Mouse (Mus musculus) forebrain, embryonic 13.5 days (tissue): ENCODE measurements around the gene Agmat. TPM values are rescaled to one million over a fixed set of nuclear protein-coding genes. Genes with fewer than 3 reads are reported as not detected.

Experiments used
- ATAC-seq: fragments of 200-750 bp; cut with Nextera tagmentation; 2 replicates; pipeline ENCODE4 v1.8.0; 2017
- H3K27ac ChIP-seq: fragments of 300-500 bp; sonication (generic); 2 replicates; pipeline ENCODE4 v1.5.1; 2015; ENCODE audit warnings: inconsistent platforms, mild to moderate bottlenecking, moderate library complexity
- H3K27me3 ChIP-seq: fragments of 300-500 bp; sonication (generic); 2 replicates; pipeline ENCODE4 v1.6.1; 2015; ENCODE audit warnings: mild to moderate bottlenecking, inconsistent platforms
- H3K36me3 ChIP-seq: fragments of 300-500 bp; sonication (generic); 2 replicates; pipeline ENCODE4 v1.6.1; 2015; ENCODE audit warnings: mild to moderate bottlenecking, inconsistent platforms; ENCODE audit not compliant: poor library complexity, severe bottlenecking
- H3K4me1 ChIP-seq: fragments of 300-500 bp; sonication (generic); 2 replicates; pipeline ENCODE4 v1.6.1; 2015; ENCODE audit warnings: inconsistent platforms
- H3K4me2 ChIP-seq: fragments of 300-500 bp; sonication (generic); 2 replicates; pipeline ENCODE4 v1.6.1; 2015; ENCODE audit warnings: inconsistent platforms, mild to moderate bottlenecking, moderate library complexity
- H3K4me3 ChIP-seq: fragments of 300-500 bp; sonication (generic); 2 replicates; pipeline ENCODE4 v1.5.1; 2015; ENCODE audit warnings: mild to moderate bottlenecking, inconsistent platforms
- H3K9ac ChIP-seq: fragments of 300-500 bp; sonication (generic); 2 replicates; pipeline ENCODE4 v1.6.1; 2015; ENCODE audit warnings: mild to moderate bottlenecking, inconsistent platforms
- H3K9me3 ChIP-seq: fragments of 300-500 bp; sonication (generic); replicated peaks from 2 replicates; pipeline ENCODE4 v1.6.1; 2016; ENCODE audit warnings: inconsistent platforms
- WGBS: fragments of 180-500 bp; shearing (Covaris S2); methylation state at CpG from one replicate; pipeline ENCODE4 v1.1.7; 2015; 5-methylcytosine and 5-hydroxymethylcytosine counted together
- polyA plus RNA-seq: library from polyadenylated mRNA; unstranded; fragments of >200 nt; fragmentation: Nextera tagmentation; extraction: Ambion mirVana; gene quantifications from 2 replicates; pipeline ENCODE4 v1.2.1, GENCODE M21; 2015

Gene Agmat
- polyA plus RNA-seq, 1 experiment from 2014 or later: not detected

DNA sequence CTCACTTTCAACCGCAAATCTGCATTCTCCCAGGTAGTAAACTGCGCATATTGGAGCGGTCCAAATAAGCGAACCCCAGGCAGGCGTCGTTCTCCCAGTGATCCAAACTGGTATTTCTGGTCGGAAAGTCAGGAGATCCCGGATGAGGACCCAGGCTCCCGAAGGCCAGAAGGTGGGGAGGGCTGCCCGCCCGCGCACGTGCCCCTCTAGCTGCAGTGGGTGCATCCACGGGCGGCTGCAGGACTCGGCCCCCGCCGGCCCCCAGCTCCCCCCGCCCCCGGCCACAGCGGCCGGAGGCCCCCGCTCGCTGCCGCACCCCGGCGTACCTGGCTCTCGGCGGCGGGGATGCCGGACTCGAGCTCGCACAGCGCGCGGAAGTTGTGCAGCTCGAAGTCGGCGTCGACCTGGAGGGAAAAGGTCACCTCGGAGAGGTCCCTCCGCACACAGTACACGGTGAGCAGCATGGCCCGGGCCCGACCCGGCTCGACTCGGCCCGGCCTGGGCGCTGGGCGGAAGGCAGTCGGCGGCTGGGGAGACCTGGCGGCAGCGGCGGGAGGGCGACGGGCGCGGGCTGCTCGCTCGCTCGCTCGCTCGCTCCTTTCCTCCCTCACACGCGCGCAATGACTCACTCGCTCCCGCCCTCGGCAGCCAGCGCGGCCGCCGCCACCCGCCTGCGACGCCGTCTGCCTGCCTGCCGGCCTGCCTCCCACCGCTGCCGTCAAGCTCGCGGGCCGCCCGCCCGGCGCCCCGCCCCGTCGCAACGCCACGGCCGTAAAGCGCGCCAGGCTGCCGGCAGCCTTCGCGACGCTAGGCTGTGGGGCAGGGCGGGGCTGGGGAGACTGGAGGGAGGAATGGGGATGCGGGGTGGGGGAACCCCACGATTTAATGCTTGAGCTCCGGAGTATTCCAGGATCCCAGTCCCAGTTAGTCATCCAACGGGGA is 23.5 kb upstream of the Agmat start, which contains the start of gene Ddi2:
Gene Ddi2 (minus strand): TSS at position 689 of the 942 bp plus-strand sequence.
- peak; percentile 94 for ATAC-seq
- peaks cover 31% of the 10 kb centered on the region for H3K4me1 ChIP-seq
- under 1% methylated on average over 76 of the region's 105 CpGs for WGBS
- peaks cover 8% of the 10 kb centered on the region for H3K36me3 ChIP-seq
- peak within 1 kb of the TSS; percentile 98 for H3K9ac ChIP-seq
- peak within 1 kb of the TSS; percentile 98 for H3K4me3 ChIP-seq
- 0 out of 2 replicates have a peak, but pooled peaks cover 3% of the 10 kb centered on the region for H3K27me3 ChIP-seq
- H3K4me2 ChIP-seq: peak within 1 kb of the TSS; percentile 96
- no peaks in the 10 kb centered on the region for H3K9me3 ChIP-seq
- H3K27ac ChIP-seq: peak within 1 kb of the TSS; percentile 91

DNA sequence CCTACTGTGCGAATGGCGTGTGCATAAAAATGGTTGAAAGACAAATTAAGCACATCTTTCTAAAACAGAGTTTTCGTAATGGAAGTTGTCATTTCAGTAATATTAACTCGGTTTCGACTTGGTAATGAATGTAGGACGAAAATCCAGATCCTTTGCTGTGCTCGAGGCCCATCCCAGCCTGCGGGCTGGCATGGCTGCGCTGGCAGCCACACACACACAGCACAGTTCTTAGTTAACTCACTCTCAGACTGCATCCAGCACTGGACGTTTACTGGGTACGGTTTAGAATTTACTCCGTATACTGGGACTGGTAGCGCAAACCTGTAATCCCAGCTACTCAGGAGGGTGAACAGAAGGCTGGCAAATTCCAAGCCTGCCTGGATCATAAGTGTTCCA is 22.8 kb upstream of the Agmat start:
- 7% methylated on average over 13 of the region's 13 CpGs for WGBS
- peaks cover 31% of the 10 kb centered on the region for H3K4me1 ChIP-seq
- ATAC-seq: peak; percentile 78
- H3K4me3 ChIP-seq: peak overlapping the region; percentile 98
- H3K9me3 ChIP-seq: no peaks in the 10 kb centered on the region
- H3K27ac ChIP-seq: no peak overlapping the region
- H3K4me2 ChIP-seq: peak overlapping the region; percentile 96
- peak overlapping the region; percentile 98 for H3K9ac ChIP-seq
- peaks cover 8% of the 10 kb centered on the region for H3K36me3 ChIP-seq
- 0 out of 2 replicates have a peak, but pooled peaks cover 3% of the 10 kb centered on the region for H3K27me3 ChIP-seq

DNA sequence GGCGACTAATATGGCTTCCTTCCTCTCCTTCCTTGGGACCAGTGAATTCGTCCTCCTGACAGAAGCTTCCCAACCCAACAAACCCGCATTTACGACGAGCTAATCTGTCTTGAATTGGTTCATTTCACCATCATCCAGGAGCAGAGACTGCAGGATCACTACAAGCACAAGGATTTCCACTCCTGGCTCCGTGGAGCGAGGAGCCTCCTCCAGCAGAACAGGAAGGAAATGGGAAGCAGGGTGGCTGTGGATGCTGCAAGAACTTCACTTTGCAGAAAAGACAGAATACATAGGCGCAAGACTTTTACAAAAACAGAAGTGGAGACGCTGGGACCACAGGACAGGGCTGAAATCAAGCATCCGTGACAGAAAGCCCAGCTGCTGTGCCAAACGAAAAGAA is 21.9 kb upstream of the Agmat start:
- H3K4me1 ChIP-seq: peaks cover 28% of the 10 kb centered on the region
- no peak overlapping the region for H3K9ac ChIP-seq
- WGBS: 70% methylated on average over 11 of the region's 11 CpGs

DNA sequence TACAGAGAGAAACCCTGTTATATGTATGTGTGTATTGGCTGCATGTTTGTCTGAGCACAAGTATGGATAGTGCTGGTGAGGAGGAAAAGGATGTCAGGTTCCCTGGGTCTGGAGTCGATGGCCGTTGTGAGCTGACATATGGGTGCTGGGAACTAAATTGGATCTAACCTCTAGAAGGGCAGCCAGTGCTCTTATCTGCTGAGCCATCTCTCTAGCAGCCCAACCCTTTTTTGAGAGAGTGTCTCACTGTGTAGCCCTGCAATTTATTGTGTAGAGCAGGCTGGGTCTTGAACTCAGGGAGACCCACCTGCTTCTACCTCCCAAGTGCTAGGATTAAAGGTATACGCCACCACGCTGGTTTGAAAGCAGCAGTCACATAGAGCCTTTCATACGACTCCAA is 21.2 kb upstream of the Agmat start:
- Histone ChIP-seq H3K36me3 (peaks cover 3% of the 10 kb centered on the region), H3K4me2 (no peak overlapping the region), H3K4me1 (peaks cover 25% of the 10 kb centered on the region), H3K9ac (no peak overlapping the region), H3K27me3 (peaks cover 6% of the 10 kb centered on the region; the same call in 1 of the 2 replicates), H3K9me3 (no peaks in the 10 kb centered on the region), H3K4me3 (no peak overlapping the region), H3K27ac (no peak overlapping the region)
- no peak for ATAC-seq
- WGBS: 82% methylated on average over 5 of the region's 5 CpGs

More for the DNA sequence above, 21.9 kb upstream of the Agmat start:
- no peak overlapping the region for H3K4me2 ChIP-seq
- H3K36me3 ChIP-seq: peaks cover 8% of the 10 kb centered on the region
- H3K27me3 ChIP-seq: 0 out of 2 replicates have a peak, but pooled peaks cover 3% of the 10 kb centered on the region
- no peak overlapping the region for H3K4me3 ChIP-seq
- no peak for ATAC-seq
- H3K9me3 ChIP-seq: no peaks in the 10 kb centered on the region
- no peak overlapping the region for H3K27ac ChIP-seq

DNA sequence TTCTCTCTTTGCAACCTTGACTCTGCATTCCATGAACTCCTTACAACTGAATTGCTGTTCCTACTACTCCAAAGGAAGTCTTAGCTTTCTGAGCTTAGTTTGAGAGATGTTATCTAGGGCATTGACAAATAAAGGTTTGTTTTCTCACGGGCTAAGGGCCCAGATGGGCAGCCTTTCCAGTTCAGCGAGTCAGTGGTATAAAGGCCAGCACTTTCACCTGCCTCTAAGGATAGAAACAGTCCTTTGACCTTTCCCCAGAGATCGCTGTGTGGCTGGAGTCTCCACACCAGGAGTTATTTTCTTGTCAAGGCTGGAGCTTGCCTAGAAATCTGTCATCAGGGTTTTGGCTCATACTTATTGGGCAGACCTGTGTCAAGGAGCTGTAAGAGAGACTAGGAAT is 20.7 kb upstream of the Agmat start:
- Histone ChIP-seq H3K4me3 (no peak overlapping the region), H3K4me1 (peaks cover 24% of the 10 kb centered on the region), H3K9ac (no peak overlapping the region), H3K27ac (no peak overlapping the region), H3K36me3 (no peaks in the 10 kb centered on the region), H3K9me3 (no peaks in the 10 kb centered on the region), H3K27me3 (peaks cover 7% of the 10 kb centered on the region; the same call in 1 of the 2 replicates), H3K4me2 (no peak overlapping the region)
- no peak for ATAC-seq
- whole genome bisulfite sequencing: 65% methylated on average over 3 of the region's 3 CpGs

DNA sequence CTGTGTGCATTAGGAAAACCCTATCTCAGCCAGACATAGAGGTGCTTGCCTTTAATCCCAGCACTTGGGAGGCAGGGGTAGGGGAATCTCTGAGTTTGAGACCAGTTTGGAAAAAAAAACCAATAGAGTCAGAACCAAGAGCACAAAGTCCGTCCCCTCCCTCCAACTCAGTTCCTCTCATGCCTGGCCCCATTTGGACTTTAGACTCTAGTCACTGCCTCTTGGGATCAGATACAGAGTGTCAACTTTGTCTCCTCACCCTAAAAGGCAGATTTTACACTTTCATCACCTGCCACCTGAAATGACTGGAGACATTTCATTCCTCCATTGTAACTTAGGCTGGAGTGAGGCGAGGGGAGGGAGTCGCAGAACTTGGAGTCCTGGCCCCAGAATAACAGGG is 17.2 kb upstream of the Agmat start:
- Histone ChIP-seq H3K27ac (no peak overlapping the region), H3K4me1 (peaks cover 1% of the 10 kb centered on the region; the same call in 1 of the 2 replicates), H3K4me3 (no peak overlapping the region), H3K9me3 (no peaks in the 10 kb centered on the region), H3K4me2 (no peak overlapping the region), H3K27me3 (peaks cover 8% of the 10 kb centered on the region; the same call in 1 of the 2 replicates), H3K9ac (no peak overlapping the region), H3K36me3 (no peaks in the 10 kb centered on the region)
- no peak for ATAC-seq
- WGBS: 79% methylated on average over 3 of the region's 3 CpGs

DNA sequence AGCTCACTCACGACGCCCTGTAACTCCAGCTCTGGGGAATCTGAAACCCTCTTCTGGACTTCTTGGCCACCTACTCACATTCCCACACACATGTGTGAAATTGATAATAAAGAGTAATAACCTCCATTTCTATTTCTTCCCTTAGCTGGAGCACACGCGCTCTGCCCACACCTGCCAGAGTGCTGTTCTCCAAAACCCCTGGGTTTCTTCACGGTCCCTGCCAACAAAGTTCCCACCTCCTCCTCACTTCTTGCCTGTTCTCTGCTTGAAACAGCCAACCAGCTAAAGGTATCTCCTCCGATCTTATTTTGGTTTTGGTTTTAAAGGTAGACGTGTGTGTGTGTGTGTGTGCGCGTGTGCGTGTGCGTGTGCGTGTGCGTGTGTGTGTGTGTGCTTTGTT is 16.1 kb upstream of the Agmat start:
- no peaks in the 10 kb centered on the region for H3K36me3 ChIP-seq
- 82% methylated on average over 13 of the region's 13 CpGs for WGBS

DNA sequence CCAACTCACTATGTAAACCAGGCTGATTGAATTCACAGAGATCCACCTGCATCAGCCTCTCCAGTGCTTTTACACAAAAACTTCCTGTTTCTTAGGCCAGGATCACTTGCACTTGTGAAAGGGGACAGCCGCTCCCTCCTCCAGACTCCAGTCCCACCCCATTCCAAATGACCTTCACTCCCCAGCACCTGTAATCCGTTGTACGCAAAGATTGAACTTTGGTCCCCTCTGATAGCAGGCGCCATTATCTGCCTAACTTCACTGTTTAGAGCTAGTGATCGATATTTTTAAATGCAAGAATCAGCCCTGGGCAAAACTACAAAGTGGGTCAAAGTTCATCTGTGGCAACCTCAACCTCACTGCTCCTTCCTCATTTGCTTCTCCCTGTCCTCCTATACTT is 14.7 kb upstream of the Agmat start:
- 83% methylated on average over 5 of the region's 5 CpGs for WGBS
- no peak for ATAC-seq

More for the DNA sequence above, 16.1 kb upstream of the Agmat start:
- Histone ChIP-seq H3K9me3 (no peaks in the 10 kb centered on the region), H3K4me1 (peaks cover 10% of the 10 kb centered on the region), H3K4me2 (no peak overlapping the region), H3K9ac (no peak overlapping the region), H3K4me3 (no peak overlapping the region), H3K27me3 (peaks cover 6% of the 10 kb centered on the region; the same call in 1 of the 2 replicates), H3K27ac (no peak overlapping the region)
- no peak for ATAC-seq

DNA sequence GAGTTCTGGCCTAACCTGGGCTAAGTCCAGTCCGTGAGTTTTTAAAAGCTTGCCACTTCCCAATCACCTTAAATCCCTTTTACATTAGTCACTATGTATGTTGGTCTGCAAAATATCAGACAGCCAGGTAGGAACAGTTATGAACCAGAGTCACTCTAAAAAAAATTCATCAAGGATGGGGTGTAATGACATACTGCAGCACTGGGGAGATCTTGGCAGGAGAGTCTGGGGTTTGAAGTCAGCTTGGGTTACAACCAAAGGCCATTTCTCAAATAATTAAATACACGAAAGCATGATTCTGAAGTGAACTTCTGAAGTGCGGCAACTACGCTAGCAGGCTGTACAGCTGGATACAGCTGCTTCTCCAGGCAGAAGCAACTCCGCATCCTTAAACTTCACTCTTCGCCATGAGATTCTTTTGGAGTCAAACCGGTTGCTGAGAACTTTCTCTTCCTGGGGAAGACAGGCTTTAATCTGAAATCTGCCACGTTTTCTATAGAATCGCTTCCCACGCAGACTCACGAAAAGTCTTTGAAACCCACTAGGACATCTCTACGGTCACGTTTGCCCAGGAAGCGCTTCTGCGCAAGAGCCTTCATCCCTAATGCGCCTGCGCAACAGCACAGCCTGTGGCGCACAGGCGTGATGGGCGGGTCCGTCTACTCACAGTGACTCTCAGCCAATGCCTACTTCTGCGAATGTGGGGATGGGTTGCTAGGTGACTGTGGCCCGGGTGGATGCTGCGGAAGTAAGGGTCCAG is 11.8 kb upstream of the Agmat start:
- Histone ChIP-seq H3K9me3 (no peaks in the 10 kb centered on the region), H3K36me3 (no peaks in the 10 kb centered on the region), H3K4me1 (peaks cover 10% of the 10 kb centered on the region), H3K4me3 (peak overlapping the region; percentile 43), H3K4me2 (peak overlapping the region; percentile 75), H3K27me3 (peaks cover 5% of the 10 kb centered on the region; the same call in 1 of the 2 replicates), H3K9ac (peak overlapping the region; percentile 61), H3K27ac (no peak overlapping the region; the same call in 1 of the 2 replicates)
- peak; percentile 100 for ATAC-seq
- WGBS: 7% methylated on average over 24 of the region's 24 CpGs

More for the DNA sequence above, 14.7 kb upstream of the Agmat start:
- H3K36me3 ChIP-seq: no peaks in the 10 kb centered on the region
- no peak overlapping the region for H3K4me3 ChIP-seq
- H3K9ac ChIP-seq: no peak overlapping the region
- H3K4me2 ChIP-seq: no peak overlapping the region
- peaks cover 10% of the 10 kb centered on the region for H3K4me1 ChIP-seq
- no peaks in the 10 kb centered on the region for H3K9me3 ChIP-seq
- H3K27ac ChIP-seq: no peak overlapping the region
- peaks cover 5% of the 10 kb centered on the region; the same call in 1 of the 2 replicates for H3K27me3 ChIP-seq

DNA sequence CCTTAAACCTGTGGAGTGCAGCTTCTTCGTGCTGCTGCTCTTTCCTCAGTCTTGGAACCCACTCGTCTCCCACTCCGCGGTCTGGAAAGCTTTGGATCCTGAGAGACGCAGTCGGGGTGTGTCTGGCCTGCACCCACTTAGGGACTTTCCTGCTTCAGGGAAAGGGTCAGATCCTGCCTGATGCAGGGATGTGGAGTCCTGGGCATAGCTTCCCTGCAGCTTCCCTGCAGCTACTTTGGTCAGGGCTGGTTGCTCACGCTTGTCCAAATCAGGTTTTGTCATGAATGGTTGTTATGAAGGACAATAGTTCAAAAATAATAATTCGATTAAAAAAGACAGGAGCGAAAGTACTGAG is 11.3 kb upstream of the Agmat start:
- peaks cover 3% of the 10 kb centered on the region; the same call in 1 of the 2 replicates for H3K27me3 ChIP-seq
- peaks cover 10% of the 10 kb centered on the region for H3K4me1 ChIP-seq
- peak overlapping the region; percentile 59 for H3K9ac ChIP-seq
- H3K4me3 ChIP-seq: peak overlapping the region; percentile 43
- 26% methylated on average over 9 of the region's 9 CpGs for WGBS
- no peaks in the 10 kb centered on the region for H3K9me3 ChIP-seq
- peak overlapping the region; percentile 75 for H3K4me2 ChIP-seq
- H3K36me3 ChIP-seq: no peaks in the 10 kb centered on the region
- ATAC-seq: no peak
- peak overlapping the region; percentile 12; the same call in 1 of the 2 replicates for H3K27ac ChIP-seq

DNA sequence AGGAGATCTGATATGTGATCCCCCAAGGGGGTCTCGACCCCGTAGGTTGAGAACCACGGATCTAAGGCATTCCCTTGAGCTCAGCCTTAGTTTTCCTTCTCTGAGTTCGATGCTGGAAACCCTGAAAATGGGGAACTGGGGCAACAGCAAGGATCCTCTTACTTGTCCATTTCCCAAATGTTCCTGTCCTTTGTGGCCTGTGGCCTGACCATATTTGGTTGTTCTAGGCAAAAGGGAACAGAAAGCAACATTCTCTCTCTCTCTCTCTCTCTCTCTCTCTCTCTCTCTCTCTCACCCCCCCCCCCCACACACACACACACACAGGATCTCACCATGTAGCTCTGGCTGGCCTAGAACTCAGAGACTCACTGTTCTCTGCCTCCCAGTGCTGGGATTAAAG is 9.6 kb upstream of the Agmat start:
- no peak overlapping the region for H3K9ac ChIP-seq
- H3K4me1 ChIP-seq: peaks cover 10% of the 10 kb centered on the region
- H3K27ac ChIP-seq: no peak overlapping the region
- no peaks in the 10 kb centered on the region for H3K27me3 ChIP-seq
- H3K4me2 ChIP-seq: no peak overlapping the region
- no peaks in the 10 kb centered on the region for H3K36me3 ChIP-seq
- WGBS: 77% methylated on average over 4 of the region's 4 CpGs
- H3K4me3 ChIP-seq: no peak overlapping the region
- no peak for ATAC-seq
- no peaks in the 10 kb centered on the region for H3K9me3 ChIP-seq

DNA sequence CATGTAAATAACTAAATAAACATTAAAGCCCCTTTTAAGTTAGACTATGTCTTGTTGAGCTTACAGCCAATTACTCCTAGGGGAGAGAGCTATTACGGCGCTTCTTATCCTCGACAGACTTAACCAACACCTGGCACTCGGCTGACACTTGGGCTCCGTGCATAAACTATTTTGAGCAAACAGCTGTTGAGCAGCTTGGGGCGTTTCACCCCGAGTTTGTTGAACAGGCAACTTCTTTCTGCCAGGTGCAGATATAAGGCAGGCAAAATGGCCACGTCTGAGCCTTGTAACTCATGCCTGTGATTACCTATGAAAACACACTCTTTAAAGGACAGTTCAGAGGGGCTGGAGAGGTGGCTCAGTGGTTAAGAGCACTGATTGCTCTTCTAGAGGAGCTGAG is 8.5 kb upstream of the Agmat start:
- no peak for ATAC-seq
- no peak overlapping the region for H3K27ac ChIP-seq
- no peak overlapping the region for H3K4me3 ChIP-seq
- 78% methylated on average over 8 of the region's 8 CpGs for WGBS
- H3K4me1 ChIP-seq: peaks cover 10% of the 10 kb centered on the region
- H3K36me3 ChIP-seq: no peaks in the 10 kb centered on the region
- no peak overlapping the region for H3K4me2 ChIP-seq
- no peaks in the 10 kb centered on the region for H3K27me3 ChIP-seq
- H3K9ac ChIP-seq: no peak overlapping the region
- H3K9me3 ChIP-seq: no peaks in the 10 kb centered on the region
